Mouse (Mus musculus): ENCODE data around the gene Osbpl6.

GRCm38 (mm10) chr2:76513296-76513695, 107.0 kb downstream of the Osbpl6 start:
- TF ChIP-seq POLR2A (IDR thresholded peaks at IDR 0.05; ENCODE audit: control insufficient read depth, low read depth, low read length) (no peak), CTCF (IDR thresholded peaks at IDR 0.05; ENCODE audit: control insufficient read depth, insufficient read depth, insufficient replicate concordance, low read depth, low read length) (no peak)

All from testis, adult 2 months (tissue).